Mouse (Mus musculus): ENCODE results near the gene Prm1. TPM values are rescaled to one million over a fixed set of nuclear protein-coding genes. Genes with fewer than 3 reads are reported as not detected.

Gene Prm1
- polyA plus RNA-seq, 1 experiment from 2014 or later: not detected

DNA sequence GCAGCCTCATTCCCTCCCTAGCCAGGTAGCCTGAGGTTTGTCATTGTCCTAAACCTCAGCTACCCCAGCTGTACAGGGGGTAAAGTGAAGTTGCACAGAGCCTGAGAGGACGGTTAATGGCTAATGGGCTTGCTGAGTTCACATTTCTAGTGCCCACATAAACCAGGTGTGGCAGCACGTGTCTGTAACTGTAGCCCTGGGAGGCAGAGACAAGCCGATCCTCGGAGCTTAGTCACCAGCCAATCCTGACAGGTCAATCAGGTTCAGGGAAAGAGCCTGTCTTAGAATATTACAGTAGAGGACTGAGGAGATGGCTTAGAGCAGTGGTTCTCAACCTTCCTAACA, 22.8 kb upstream of the Prm1 start:
- 64% methylated on average over 4 of the region's 4 CpGs for WGBS
- Histone ChIP-seq H3K4me2 (no peak overlapping the region), H3K36me3 (ENCODE audit: control insufficient read depth, insufficient read depth, low read length) (no peaks in the 10 kb centered on the region), H3K27me3 (replicated peaks; ENCODE audit: control insufficient read depth, insufficient read depth, low read length) (peaks cover 5% of the 10 kb centered on the region; the same call in 1 of the 2 replicates), H3K9me3 (ENCODE audit: control insufficient read depth, low read length) (no peaks in the 10 kb centered on the region), H3K4me3 (ENCODE audit: low read depth, low read length) (no peak overlapping the region), H3K4me1 (replicated peaks; ENCODE audit: control insufficient read depth, insufficient read depth, low read length) (no peaks in the 10 kb centered on the region), H3K27ac (ENCODE audit: low read depth, low read length) (no peak overlapping the region), H3K9ac (ENCODE audit: low read depth, low read length) (no peak overlapping the region)
- DNase-seq (ENCODE audit: low spot score) (no peak), ATAC-seq (replicated peaks; ENCODE audit: low FRiP score) (no peak)

DNA sequence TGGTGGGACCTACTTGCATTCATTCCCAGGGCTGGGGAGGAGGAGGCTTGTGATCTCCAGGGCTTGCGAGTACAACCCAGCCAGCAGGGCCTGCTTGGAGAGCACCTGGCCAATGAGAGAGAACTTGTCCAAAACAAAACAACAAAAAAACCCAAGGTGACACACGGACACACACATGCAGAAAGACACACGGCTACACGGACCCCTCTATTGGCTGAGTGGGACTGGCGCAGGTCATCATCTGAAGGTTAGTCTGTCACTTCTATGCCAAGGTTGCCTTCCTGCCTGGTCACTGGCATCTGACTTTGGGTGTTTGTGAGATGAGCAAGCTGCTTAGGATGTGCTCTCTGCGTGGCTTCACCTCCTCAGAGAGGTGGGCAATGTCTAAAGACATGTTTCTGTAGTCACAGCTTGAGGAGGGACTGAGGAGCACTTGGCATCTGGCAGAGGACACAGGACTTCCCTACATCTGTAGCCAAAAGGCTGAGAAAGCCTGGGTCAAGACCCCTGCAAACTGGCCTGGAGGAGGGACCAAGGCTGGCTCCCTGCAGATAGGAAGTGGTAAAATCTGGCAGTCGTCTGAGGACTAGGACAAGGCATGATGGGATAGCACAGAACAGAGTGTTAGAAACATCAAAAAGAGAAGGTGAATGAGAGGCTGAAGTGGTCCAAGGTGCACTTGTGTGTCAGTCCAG, 22.3 kb upstream of the Prm1 start:
- Histone ChIP-seq H3K36me3 (ENCODE audit: control insufficient read depth, insufficient read depth, low read length) (no peaks in the 10 kb centered on the region), H3K4me1 (replicated peaks; ENCODE audit: control insufficient read depth, insufficient read depth, low read length) (no peaks in the 10 kb centered on the region), H3K9me3 (ENCODE audit: control insufficient read depth, low read length) (no peaks in the 10 kb centered on the region), H3K27ac (ENCODE audit: low read depth, low read length) (no peak overlapping the region), H3K9ac (ENCODE audit: low read depth, low read length) (no peak overlapping the region), H3K4me3 (ENCODE audit: low read depth, low read length) (no peak overlapping the region), H3K4me2 (no peak overlapping the region; the same call in 1 of the 2 replicates), H3K27me3 (replicated peaks; ENCODE audit: control insufficient read depth, insufficient read depth, low read length) (peaks cover 2% of the 10 kb centered on the region; the same call in 1 of the 2 replicates)
- WGBS: 69% methylated on average over 7 of the region's 7 CpGs
- DNase-seq (ENCODE audit: low spot score) (no peak), ATAC-seq (replicated peaks; ENCODE audit: low FRiP score) (no peak)

DNA sequence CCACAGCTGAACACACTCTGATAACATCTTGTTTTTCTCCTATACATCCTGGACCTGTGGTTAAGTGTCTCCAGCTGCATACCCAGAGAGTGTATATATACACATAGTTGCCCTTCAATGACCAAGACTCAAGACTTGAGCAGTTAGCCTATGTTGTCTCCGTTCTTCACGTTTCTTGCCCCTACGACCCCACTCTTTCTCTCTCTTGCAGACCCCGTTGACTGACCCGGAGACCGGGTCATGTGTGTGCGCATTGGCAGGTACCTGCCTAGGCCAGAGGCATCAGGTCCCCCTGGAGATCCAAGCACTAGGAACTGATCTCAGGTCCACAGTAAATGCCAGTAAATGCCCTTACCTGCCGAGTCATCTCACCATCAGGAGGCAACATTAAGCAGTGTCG, 21.6 kb upstream of the Prm1 start:
- Histone ChIP-seq H3K27me3 (replicated peaks; ENCODE audit: control insufficient read depth, insufficient read depth, low read length) (peaks cover 2% of the 10 kb centered on the region; the same call in 1 of the 2 replicates), H3K9ac (ENCODE audit: low read depth, low read length) (no peak overlapping the region), H3K9me3 (ENCODE audit: control insufficient read depth, low read length) (no peaks in the 10 kb centered on the region), H3K36me3 (ENCODE audit: control insufficient read depth, insufficient read depth, low read length) (no peaks in the 10 kb centered on the region), H3K4me3 (ENCODE audit: low read depth, low read length) (no peak overlapping the region), H3K4me2 (no peak overlapping the region), H3K27ac (ENCODE audit: low read depth, low read length) (no peak overlapping the region), H3K4me1 (replicated peaks; ENCODE audit: control insufficient read depth, insufficient read depth, low read length) (no peaks in the 10 kb centered on the region)
- WGBS: 85% methylated on average over 9 of the region's 9 CpGs
- DNase-seq (ENCODE audit: low spot score) (no peak), ATAC-seq (replicated peaks; ENCODE audit: low FRiP score) (no peak)

DNA sequence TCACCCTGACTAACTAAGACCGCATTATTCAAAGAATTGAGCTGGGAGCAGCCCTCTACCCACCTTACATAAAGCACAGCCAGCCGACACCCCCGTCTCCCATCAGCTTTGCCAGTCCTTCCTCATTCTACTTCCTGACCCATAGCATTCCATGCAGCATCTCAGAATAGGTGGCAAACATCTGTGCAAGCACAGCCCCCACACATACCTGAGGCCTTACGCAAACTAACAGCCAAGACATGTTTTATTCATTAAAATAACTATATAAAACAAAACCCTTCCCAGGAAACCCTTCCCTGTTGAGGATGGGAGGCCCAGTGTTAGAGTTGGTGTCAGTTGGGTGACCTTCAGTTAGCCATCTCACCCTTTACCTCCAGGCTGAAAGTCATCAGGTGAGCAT, 20.2 kb upstream of the Prm1 start:
- H3K4me2 ChIP-seq: no peak overlapping the region
- no peak overlapping the region for H3K4me3 ChIP-seq (ENCODE audit: low read depth, low read length)
- ATAC-seq (replicated peaks; ENCODE audit: low FRiP score) (no peak), DNase-seq (ENCODE audit: low spot score) (no peak)
- no peak overlapping the region for H3K9ac ChIP-seq (ENCODE audit: low read depth, low read length)
- WGBS: 74% methylated on average over 4 of the region's 4 CpGs
- no peaks in the 10 kb centered on the region for H3K4me1 ChIP-seq (replicated peaks; ENCODE audit: control insufficient read depth, insufficient read depth, low read length)
- no peaks in the 10 kb centered on the region for H3K9me3 ChIP-seq (ENCODE audit: control insufficient read depth, low read length)
- peaks cover 2% of the 10 kb centered on the region; the same call in 1 of the 2 replicates for H3K27me3 ChIP-seq (replicated peaks; ENCODE audit: control insufficient read depth, insufficient read depth, low read length)
- no peak overlapping the region for H3K27ac ChIP-seq (ENCODE audit: low read depth, low read length)
- no peaks in the 10 kb centered on the region for H3K36me3 ChIP-seq (ENCODE audit: control insufficient read depth, insufficient read depth, low read length)

DNA sequence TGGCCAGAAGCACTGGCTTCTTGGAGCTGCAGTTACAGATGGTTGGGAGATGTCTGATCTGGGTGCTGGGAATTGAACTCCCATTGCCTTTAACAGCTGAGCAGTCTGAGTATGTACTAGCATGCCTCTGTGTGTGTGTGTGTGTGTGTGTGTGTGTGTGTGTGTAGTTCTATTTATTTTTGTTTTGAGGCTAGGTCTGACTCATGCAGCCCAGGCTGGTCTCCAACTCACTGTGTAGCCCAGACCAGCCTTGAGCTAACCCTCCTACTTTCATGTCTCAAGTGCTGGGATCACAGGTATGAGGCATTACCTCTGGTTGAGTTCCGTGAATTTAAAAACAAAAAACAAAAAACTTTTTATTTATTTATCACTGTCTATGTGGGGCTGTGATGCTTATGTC, 18.9 kb upstream of the Prm1 start:
- H3K9me3 ChIP-seq (ENCODE audit: control insufficient read depth, low read length): no peaks in the 10 kb centered on the region

DNA sequence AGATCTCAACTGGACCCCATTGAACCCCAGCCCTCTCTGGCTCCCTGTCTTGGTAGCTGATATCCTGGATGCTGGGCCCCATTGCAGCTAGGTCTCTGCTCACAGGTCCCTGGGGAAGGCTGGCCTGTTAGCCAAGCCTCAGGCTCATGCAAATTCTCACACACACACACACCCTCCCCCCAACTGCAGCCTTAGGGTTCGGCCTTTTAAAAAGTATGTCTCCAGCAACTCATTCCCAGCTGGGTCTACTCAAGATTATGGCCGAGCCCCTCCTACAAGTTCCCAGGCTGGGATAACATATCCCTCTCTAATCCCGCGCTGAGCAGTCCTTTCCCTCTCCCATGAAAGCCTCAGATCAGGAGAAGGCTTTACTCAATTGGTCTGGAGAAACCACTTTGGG, 15.7 kb upstream of the Prm1 start:
- WGBS: 67% methylated on average over 4 of the region's 4 CpGs

More for the DNA sequence above, 18.9 kb upstream of the Prm1 start:
- DNase-seq (ENCODE audit: low spot score): no peak
- Histone ChIP-seq H3K4me3 (ENCODE audit: low read depth, low read length) (no peak overlapping the region), H3K9ac (ENCODE audit: low read depth, low read length) (no peak overlapping the region), H3K4me1 (replicated peaks; ENCODE audit: control insufficient read depth, insufficient read depth, low read length) (no peaks in the 10 kb centered on the region), H3K36me3 (ENCODE audit: control insufficient read depth, insufficient read depth, low read length) (no peaks in the 10 kb centered on the region), H3K4me2 (no peak overlapping the region), H3K27me3 (replicated peaks; ENCODE audit: control insufficient read depth, insufficient read depth, low read length) (peaks cover 2% of the 10 kb centered on the region; the same call in 1 of the 2 replicates), H3K27ac (ENCODE audit: low read depth, low read length) (no peak overlapping the region)
- ATAC-seq (replicated peaks; ENCODE audit: low FRiP score): no peak
- 89% methylated on average over 1 of the region's 1 CpGs for WGBS

DNA sequence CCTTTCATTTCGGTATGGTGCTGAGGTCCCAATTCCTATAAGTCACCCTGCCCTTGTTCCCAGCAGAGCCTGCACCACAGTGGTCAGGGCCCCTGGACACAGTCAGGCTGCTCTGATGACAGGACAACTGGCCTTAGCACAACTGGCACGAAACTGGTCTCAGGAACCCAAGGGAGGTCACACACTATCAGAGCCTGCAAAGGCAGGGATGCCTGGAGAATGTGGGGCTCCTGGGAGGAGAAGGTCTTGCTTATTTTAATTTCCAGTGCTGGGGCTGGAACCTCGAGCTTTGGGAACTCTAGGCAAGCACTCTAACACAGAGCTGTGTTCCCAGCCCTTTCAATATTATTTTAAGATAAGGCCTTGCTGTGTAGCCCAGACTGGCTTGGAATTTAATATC, 14.3 kb upstream of the Prm1 start:
- H3K27ac ChIP-seq (ENCODE audit: low read depth, low read length): no peak overlapping the region
- no peaks in the 10 kb centered on the region for H3K27me3 ChIP-seq (replicated peaks; ENCODE audit: control insufficient read depth, insufficient read depth, low read length)
- no peak overlapping the region for H3K4me3 ChIP-seq (ENCODE audit: low read depth, low read length)
- no peaks in the 10 kb centered on the region for H3K36me3 ChIP-seq (ENCODE audit: control insufficient read depth, insufficient read depth, low read length)
- no peaks in the 10 kb centered on the region for H3K9me3 ChIP-seq (ENCODE audit: control insufficient read depth, low read length)
- no peak overlapping the region for H3K4me2 ChIP-seq
- 63% methylated on average over 3 of the region's 3 CpGs for WGBS
- ATAC-seq (replicated peaks; ENCODE audit: low FRiP score) (no peak), DNase-seq (ENCODE audit: low spot score) (no peak)
- no peaks in the 10 kb centered on the region for H3K4me1 ChIP-seq (replicated peaks; ENCODE audit: control insufficient read depth, insufficient read depth, low read length)
- no peak overlapping the region for H3K9ac ChIP-seq (ENCODE audit: low read depth, low read length)

More for the DNA sequence above, 15.7 kb upstream of the Prm1 start:
- no peak for ATAC-seq (replicated peaks; ENCODE audit: low FRiP score)
- no peak overlapping the region for H3K4me3 ChIP-seq (ENCODE audit: low read depth, low read length)
- no peaks in the 10 kb centered on the region for H3K27me3 ChIP-seq (replicated peaks; ENCODE audit: control insufficient read depth, insufficient read depth, low read length)
- DNase-seq (ENCODE audit: low spot score): no peak
- no peak overlapping the region for H3K9ac ChIP-seq (ENCODE audit: low read depth, low read length)
- no peak overlapping the region for H3K4me2 ChIP-seq
- no peaks in the 10 kb centered on the region for H3K9me3 ChIP-seq (ENCODE audit: control insufficient read depth, low read length)
- H3K36me3 ChIP-seq (ENCODE audit: control insufficient read depth, insufficient read depth, low read length): no peaks in the 10 kb centered on the region
- H3K4me1 ChIP-seq (replicated peaks; ENCODE audit: control insufficient read depth, insufficient read depth, low read length): no peaks in the 10 kb centered on the region
- H3K27ac ChIP-seq (ENCODE audit: low read depth, low read length): no peak overlapping the region

DNA sequence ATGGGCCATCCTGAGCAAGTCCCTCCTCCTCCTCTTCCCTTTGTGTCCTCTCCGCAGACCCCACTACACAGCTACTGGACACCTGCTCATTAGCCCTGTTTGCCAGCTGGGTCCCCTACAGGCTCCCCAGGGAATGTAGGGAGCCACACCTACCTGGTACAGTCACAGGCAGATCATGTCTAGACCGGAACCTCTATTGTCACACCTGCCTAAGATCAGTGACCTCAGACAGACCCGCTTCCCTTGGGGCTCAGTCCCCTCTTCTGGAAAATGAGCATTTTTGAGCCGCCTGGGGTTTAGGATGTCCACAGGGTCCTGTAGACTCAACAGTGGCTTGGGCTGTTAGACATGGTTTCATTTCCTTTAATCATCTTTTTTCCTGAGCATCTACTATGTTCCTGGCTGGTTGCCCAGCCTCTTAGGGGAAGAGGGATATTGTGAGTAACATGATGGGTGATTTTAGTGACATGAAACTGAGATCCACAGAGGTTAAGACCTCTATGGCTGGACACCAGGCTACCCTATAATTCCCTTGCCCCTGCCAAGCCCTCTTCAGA, 13.0 kb upstream of the Prm1 start:
- DNase-seq (ENCODE audit: low spot score) (no peak), ATAC-seq (replicated peaks; ENCODE audit: low FRiP score) (no peak)
- H3K4me3 ChIP-seq (ENCODE audit: low read depth, low read length): no peak overlapping the region
- no peak overlapping the region for H3K9ac ChIP-seq (ENCODE audit: low read depth, low read length)
- H3K4me2 ChIP-seq: no peak overlapping the region
- H3K27ac ChIP-seq (ENCODE audit: low read depth, low read length): no peak overlapping the region
- 86% methylated on average over 4 of the region's 4 CpGs for WGBS
- no peaks in the 10 kb centered on the region for H3K27me3 ChIP-seq (replicated peaks; ENCODE audit: control insufficient read depth, insufficient read depth, low read length)
- no peaks in the 10 kb centered on the region for H3K36me3 ChIP-seq (ENCODE audit: control insufficient read depth, insufficient read depth, low read length)
- H3K9me3 ChIP-seq (ENCODE audit: control insufficient read depth, low read length): no peaks in the 10 kb centered on the region
- no peaks in the 10 kb centered on the region for H3K4me1 ChIP-seq (replicated peaks; ENCODE audit: control insufficient read depth, insufficient read depth, low read length)

DNA sequence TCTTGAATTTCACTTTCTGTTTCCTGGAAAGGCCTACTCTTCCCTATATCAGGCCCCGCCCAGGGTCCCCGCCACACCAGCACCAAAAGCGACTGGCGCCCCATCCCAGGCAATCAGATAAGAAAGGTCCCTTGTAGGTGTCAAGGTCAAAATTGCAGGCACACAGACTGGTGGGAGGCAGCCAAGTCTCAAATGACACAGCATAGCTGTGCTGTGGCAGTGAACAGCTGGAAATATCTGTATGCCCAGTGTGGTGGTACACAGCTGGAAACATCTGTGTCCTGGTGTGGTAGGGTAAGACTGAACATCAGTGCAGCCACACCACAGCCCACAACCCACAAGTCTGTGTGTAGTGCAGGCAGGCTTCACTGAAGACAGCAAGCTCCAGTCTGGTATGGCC, 9.2 kb upstream of the Prm1 start:
- Histone ChIP-seq H3K4me1 (replicated peaks; ENCODE audit: control insufficient read depth, insufficient read depth, low read length) (no peaks in the 10 kb centered on the region), H3K9me3 (ENCODE audit: control insufficient read depth, low read length) (no peaks in the 10 kb centered on the region), H3K27me3 (replicated peaks; ENCODE audit: control insufficient read depth, insufficient read depth, low read length) (0 out of 2 replicates have a peak, but pooled peaks cover 6% of the 10 kb centered on the region), H3K9ac (ENCODE audit: low read depth, low read length) (no peak overlapping the region), H3K36me3 (ENCODE audit: control insufficient read depth, insufficient read depth, low read length) (no peaks in the 10 kb centered on the region), H3K4me3 (ENCODE audit: low read depth, low read length) (no peak overlapping the region), H3K4me2 (no peak overlapping the region), H3K27ac (ENCODE audit: low read depth, low read length) (no peak overlapping the region)
- WGBS: 53% methylated on average over 4 of the region's 4 CpGs
- no peak for ATAC-seq (replicated peaks; ENCODE audit: low FRiP score)
- no peak for DNase-seq (ENCODE audit: low spot score)
